Mouse (Mus musculus): ENCODE data around the gene Hacd1. TPM values are rescaled to one million over a fixed set of nuclear protein-coding genes. Genes with fewer than 3 reads are reported as not detected.

Gene Hacd1
- total RNA-seq, 2 experiments from 2014 or later, result 321 to 334 TPM

DNA sequence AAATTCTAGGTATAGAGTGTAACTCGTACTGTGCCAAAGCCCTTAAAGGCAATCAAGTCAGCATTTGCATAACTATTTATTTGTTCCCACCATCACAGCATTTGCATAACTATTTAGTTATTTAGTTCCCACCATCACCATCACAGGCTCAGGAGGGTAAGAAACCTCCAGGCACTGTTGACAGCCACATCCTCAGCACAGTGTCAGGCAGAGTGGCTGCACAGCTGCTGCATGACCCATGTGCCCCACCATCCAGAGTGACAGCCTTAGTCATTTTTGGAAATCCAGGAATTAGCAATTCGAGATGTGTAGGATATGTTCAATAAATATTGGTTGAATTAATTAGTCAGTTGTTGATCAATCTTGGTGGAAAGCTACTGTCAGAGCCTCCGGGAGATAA lies 12.9 kb downstream of the Hacd1 start:
- intact Hi-C loops (cut with DNase I; ENCODE audit: low total_unique reads), result loop anchor here (10.0 kb wide), 1 partner anchor 102 kb away; no protein-coding TSS in a partner anchor
- DNase-seq, result no peak

DNA sequence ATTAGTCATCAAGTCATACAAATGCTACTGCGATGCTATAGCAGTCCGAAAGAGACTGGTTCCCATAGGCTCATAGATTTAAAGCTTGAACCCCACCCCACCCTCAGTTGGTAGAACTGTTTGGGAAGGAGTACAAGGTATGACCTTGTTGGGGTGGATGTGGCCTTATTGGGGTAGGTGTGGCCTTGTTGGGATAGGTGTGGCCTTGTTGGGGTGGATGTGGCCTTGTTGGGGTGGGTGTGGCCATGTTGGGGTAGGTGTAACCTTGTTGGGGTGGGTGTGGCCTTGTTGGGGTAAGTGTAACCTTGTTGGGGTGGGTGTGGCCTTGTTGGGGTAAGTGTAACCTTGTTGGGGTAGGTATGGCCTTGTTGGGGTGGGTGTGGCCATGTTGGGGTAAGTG lies 14.7 kb downstream of the Hacd1 start:
- no peak for DNase-seq
- intact Hi-C loops (cut with DNase I; ENCODE audit: low total_unique reads), result loop anchor here (10.0 kb wide), 1 partner anchor 104 kb away; no protein-coding TSS in a partner anchor

DNA sequence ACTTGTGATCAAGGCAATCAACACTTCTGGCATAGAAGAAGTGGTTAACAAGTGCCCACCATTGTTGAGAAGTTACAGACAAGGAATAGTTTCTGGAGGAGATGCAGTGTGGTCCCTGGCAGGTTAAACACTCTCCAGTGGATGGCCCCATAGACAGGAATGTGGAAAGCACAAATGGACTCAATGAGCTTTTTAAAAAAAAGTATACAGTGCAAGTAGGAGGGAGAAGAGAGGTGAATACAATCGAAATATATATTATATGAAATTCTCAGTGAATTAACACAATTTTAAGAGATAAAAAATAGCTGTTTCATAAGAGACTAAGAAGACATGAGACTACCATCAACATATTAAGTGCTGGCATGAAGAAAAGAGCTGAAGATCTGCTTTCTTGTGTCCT lies 36.7 kb downstream of the Hacd1 start:
- intact Hi-C loops (cut with DNase I; ENCODE audit: low total_unique reads), result no loop called here
- DNase-seq, result no peak

- intact Hi-C loops (cut with DNase I; ENCODE audit: low total_unique reads), result no loop called here
- no peak for DNase-seq
These were observed 50.8 kb downstream of the Hacd1 start for GRCm38 (mm10) chr2:14005121-14005520.

DNA sequence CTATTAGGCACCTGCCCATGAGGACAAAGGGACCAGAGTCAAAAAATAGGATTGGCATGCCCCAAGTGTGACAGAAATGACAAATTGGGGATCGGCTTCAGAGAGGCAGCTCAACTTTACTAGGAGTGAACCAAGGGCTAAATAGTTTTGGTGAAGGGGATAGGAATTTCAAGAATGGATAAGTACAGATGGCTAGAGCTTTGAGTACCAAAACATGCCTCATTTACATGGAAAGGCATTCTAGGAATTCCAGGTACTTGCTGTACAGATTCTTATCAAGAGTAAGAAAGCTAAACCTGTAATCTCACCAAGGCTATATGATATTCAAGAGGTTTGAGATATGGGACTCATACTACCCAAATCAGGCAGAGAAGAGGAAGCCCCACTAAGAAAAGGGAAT lies 95.8 kb downstream of the Hacd1 start:
- intact Hi-C loops (cut with DNase I; ENCODE audit: low total_unique reads), result no loop called here
- DNase-seq, result no peak

GRCm38 (mm10) chr2:13956463-13956862 lies 99.5 kb downstream of the Hacd1 start:
- no peak for DNase-seq
- intact Hi-C loops (cut with DNase I; ENCODE audit: low total_unique reads), result no loop called here

GRCm38 (mm10) chr2:13938118-13938517 lies 117.8 kb downstream of the Hacd1 start:
- intact Hi-C loops (cut with DNase I; ENCODE audit: low total_unique reads), result no loop called here
- DNase-seq, result no peak

GRCm38 (mm10) chr2:13935343-13935742 lies 120.6 kb downstream of the Hacd1 start:
- intact Hi-C loops (cut with DNase I; ENCODE audit: low total_unique reads), result no loop called here
- DNase-seq, result no peak

- intact Hi-C loops (cut with DNase I; ENCODE audit: low total_unique reads), result no loop called here
These were observed 123.7 kb downstream of the Hacd1 start for GRCm38 (mm10) chr2:13932253-13932652.

DNA sequence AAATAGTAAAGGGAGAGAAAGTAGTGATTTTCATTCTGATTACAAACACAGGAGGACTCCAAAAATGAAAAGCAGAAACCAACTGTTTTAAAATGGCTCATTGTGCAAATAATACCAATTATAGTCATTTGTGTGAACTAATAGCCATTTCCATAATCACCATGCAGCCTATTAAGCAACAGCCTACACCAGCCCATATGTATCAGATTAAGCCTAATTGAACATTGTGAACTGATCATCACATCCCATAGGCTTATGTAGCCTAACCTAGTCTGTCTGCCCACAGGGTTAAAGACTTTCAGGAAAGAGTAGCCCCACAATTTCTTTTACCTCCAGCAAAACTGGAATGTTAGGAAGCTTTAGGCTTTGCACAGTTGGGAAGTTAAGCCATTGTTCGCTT lies 125.2 kb downstream of the Hacd1 start:
- intact Hi-C loops (cut with DNase I; ENCODE audit: low total_unique reads), result no loop called here
- no peak for DNase-seq

More at GRCm38 (mm10) chr2:13932253-13932652, 123.7 kb downstream of the Hacd1 start:
- DNase-seq, result no peak

DNA sequence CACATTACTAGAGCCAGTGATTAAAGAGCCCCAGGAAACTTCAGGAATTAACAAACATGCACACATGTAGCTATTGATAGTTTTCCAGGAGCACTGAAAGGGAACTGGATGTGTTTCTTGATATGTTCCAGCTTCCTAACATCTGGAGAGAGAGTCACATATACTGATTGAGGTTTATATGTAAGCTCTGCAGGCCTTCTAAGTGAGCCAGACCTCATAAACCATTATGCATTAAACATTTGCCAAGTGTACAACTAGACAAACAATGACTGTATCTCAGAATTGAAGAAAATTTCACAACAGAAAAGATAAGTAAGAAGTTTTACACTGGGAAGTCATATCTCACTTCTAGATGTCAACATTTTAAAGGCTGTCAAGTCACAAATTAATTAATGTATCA lies 167.4 kb downstream of the Hacd1 start:
- DNase-seq, result no peak
- intact Hi-C loops (cut with DNase I; ENCODE audit: low total_unique reads), result no loop called here

GRCm38 (mm10) chr2:13857461-13857860 lies 198.5 kb downstream of the Hacd1 start:
- intact Hi-C loops (cut with DNase I; ENCODE audit: low total_unique reads), result no loop called here
- DNase-seq, result no peak

DNA sequence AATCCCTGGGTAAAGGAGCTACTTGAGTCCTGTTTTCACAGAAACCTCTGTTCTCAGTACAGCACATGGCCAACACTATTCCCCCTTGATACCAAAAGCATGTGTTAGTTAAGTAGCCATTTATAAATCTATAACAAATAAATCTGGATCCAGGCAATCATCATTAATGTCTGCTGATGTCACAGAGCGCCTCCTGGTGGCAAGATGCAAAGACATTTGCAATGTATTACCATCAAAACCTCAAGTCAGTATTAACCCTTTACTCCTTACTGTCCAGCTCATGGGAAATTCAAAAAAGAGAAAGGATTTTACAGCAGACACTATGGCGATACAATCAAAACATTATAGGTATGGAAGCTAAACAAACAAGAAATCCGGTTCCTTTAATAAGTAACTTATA lies 200.4 kb downstream of the Hacd1 start:
- DNase-seq, result no peak
- intact Hi-C loops (cut with DNase I; ENCODE audit: low total_unique reads), result no loop called here

- intact Hi-C loops (cut with DNase I; ENCODE audit: low total_unique reads), result no loop called here
- no peak for DNase-seq
These were observed 219.6 kb downstream of the Hacd1 start for GRCm38 (mm10) chr2:13836310-13836709.

DNA sequence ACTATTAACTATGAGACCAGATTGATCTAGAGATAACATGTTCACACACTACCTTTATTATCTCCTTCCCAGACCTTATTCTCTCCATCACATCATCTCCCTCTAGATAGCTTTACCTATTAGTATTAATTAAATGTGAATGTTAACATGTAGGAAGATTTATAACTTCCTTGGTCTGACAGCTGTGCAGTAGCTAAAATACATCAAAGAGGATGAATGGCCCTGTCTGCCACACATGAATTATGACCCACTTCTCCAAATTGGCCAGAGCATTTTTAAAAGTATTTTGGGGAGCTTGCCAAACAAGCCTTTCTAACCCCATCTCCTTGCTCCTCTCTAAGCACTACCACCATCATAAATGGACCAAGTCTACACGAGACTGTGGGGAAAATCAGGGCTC lies 220.9 kb downstream of the Hacd1 start:
- no peak for DNase-seq
- intact Hi-C loops (cut with DNase I; ENCODE audit: low total_unique reads), result no loop called here

- intact Hi-C loops (cut with DNase I; ENCODE audit: low total_unique reads), result no loop called here
- no peak for DNase-seq
These were observed 239.3 kb downstream of the Hacd1 start for GRCm38 (mm10) chr2:13816645-13817044.

GRCm38 (mm10) chr2:13808593-13808992 lies 247.3 kb downstream of the Hacd1 start:
- DNase-seq, result no peak
- intact Hi-C loops (cut with DNase I; ENCODE audit: low total_unique reads), result no loop called here

GRCm38 (mm10) chr2:13808008-13808407 lies 247.9 kb downstream of the Hacd1 start:
- intact Hi-C loops (cut with DNase I; ENCODE audit: low total_unique reads), result no loop called here
- no peak for DNase-seq

GRCm38 (mm10) chr2:13806120-13806519 lies 249.8 kb downstream of the Hacd1 start:
- intact Hi-C loops (cut with DNase I; ENCODE audit: low total_unique reads), result no loop called here
- DNase-seq, result no peak

DNA sequence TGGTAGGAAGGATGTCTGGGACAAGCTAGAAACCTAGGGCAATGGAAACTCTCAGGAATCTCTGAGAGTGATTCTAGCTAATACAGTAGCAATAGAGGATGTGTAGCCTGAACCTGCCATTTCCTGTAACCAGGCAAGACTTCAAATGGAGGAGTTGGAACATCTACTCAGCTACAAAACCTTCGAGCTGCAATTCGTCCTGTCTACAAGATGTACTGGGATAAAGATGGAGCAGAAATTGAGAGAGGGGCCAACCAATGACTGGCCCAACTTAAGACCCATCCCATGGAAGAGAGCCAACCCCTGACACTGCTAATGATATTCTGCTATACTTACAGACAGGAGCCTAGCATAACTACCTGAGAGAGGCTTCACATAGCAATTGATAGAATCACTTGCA lies 255.3 kb downstream of the Hacd1 start:
- intact Hi-C loops (cut with DNase I; ENCODE audit: low total_unique reads), result no loop called here
- DNase-seq, result no peak

Data from gastrocnemius, postnatal 14 days (tissue).